Mouse (Mus musculus) layer of hippocampus, adult 9-11 months (tissue): ENCODE measurements around the gene Gm20388.

Experiments
- DNase-seq: peaks from one replicate; pipeline ENCODE4 v3.0.0; 2022

The Gm20388 gene

GRCm38 (mm10) chr8:120129547-120129946 is 218.9 kb downstream of the Gm20388 start:
- no peak for DNase-seq

GRCm38 (mm10) chr8:120131158-120131557 is 220.5 kb downstream of the Gm20388 start:
- no peak for DNase-seq

GRCm38 (mm10) chr8:120133169-120133568 is 222.5 kb downstream of the Gm20388 start:
- no peak for DNase-seq

GRCm38 (mm10) chr8:120135687-120136086 is 225.0 kb downstream of the Gm20388 start:
- no peak for DNase-seq

GRCm38 (mm10) chr8:120136618-120137017 is 226.0 kb downstream of the Gm20388 start:
- DNase-seq, result peak; percentile 82

GRCm38 (mm10) chr8:120138958-120139357 is 228.3 kb downstream of the Gm20388 start:
- DNase-seq, result no peak

GRCm38 (mm10) chr8:120140769-120141168 is 230.1 kb downstream of the Gm20388 start:
- DNase-seq, result no peak

- peak; percentile 64 for DNase-seq
These were observed 233.4 kb downstream of the Gm20388 start for GRCm38 (mm10) chr8:120143911-120144651.

GRCm38 (mm10) chr8:120144652-120145301 is 234.1 kb downstream of the Gm20388 start:
- peak; percentile 46 for DNase-seq

GRCm38 (mm10) chr8:120146051-120146450 is 235.4 kb downstream of the Gm20388 start:
- DNase-seq, result no peak

GRCm38 (mm10) chr8:120150028-120150427 is 239.4 kb downstream of the Gm20388 start:
- DNase-seq, result no peak

GRCm38 (mm10) chr8:120151151-120151550 is 240.5 kb downstream of the Gm20388 start:
- no peak for DNase-seq

- DNase-seq, result no peak
These were observed 242.0 kb downstream of the Gm20388 start for GRCm38 (mm10) chr8:120152636-120153035.

GRCm38 (mm10) chr8:120160366-120160765 is 249.7 kb downstream of the Gm20388 start:
- DNase-seq, result peak; percentile 36

GRCm38 (mm10) chr8:120161658-120162403 is 251.2 kb downstream of the Gm20388 start:
- DNase-seq, result no peak

GRCm38 (mm10) chr8:120162404-120162752 is 251.7 kb downstream of the Gm20388 start:
- DNase-seq, result no peak

GRCm38 (mm10) chr8:120163376-120163775 is 252.7 kb downstream of the Gm20388 start:
- no peak for DNase-seq

- no peak for DNase-seq
These were observed 253.4 kb downstream of the Gm20388 start for GRCm38 (mm10) chr8:120164026-120164425.

GRCm38 (mm10) chr8:120167136-120167535 is 256.5 kb downstream of the Gm20388 start:
- no peak for DNase-seq

- DNase-seq, result peak; percentile 76
These were observed 257.2 kb downstream of the Gm20388 start for GRCm38 (mm10) chr8:120167821-120168220.

- no peak for DNase-seq
These were observed 258.5 kb downstream of the Gm20388 start for GRCm38 (mm10) chr8:120169119-120169518.

GRCm38 (mm10) chr8:120173195-120173594 is 262.6 kb downstream of the Gm20388 start:
- no peak for DNase-seq

GRCm38 (mm10) chr8:120174606-120175005 is 264.0 kb downstream of the Gm20388 start:
- DNase-seq, result no peak

GRCm38 (mm10) chr8:120176605-120177004 is 266.0 kb downstream of the Gm20388 start:
- no peak for DNase-seq
